Mouse (Mus musculus) spleen, adult 2 months (tissue): ENCODE data around the gene Ext2.

Experiments used
- CTCF ChIP-seq: fragments of 200-500 bp; IDR thresholded peaks from 2 replicates; pipeline ENCODE4 v1.5.1; 2011; ENCODE audit warnings: mild to moderate bottlenecking, inconsistent platforms; ENCODE audit not compliant: insufficient read depth, insufficient read length, insufficient replicate concordance; ENCODE audit errors: extremely low read depth
- POLR2A ChIP-seq: fragments of 200-500 bp; IDR thresholded peaks from 2 replicates; pipeline ENCODE4 v1.6.1; 2011; ENCODE audit warnings: low read depth, low read length, inconsistent platforms

- TF ChIP-seq POLR2A (no peak), CTCF (no peak)
Observed at GRCm38 (mm10) chr2:93713267-93713666, 109.1 kb downstream of the Ext2 start.
